Mouse (Mus musculus): ENCODE results near the gene Bub1b. TPM values are rescaled to one million over a fixed set of nuclear protein-coding genes. Genes with fewer than 3 reads are reported as not detected.
"Not testable (repeated sequence)": the region's sequence is repeated elsewhere in the genome, so short reads cannot be mapped to it uniquely, and the experiment has no call there.

Bub1b gene
- polyA plus RNA-seq (2014; fragmentation: Nextera tagmentation; extraction: Ambion mirVana): 8.4 and 19.7 TPM in 2 replicates

GRCm38 (mm10) chr2:118597673-118598568 lies at the start of gene Bub1b:
Gene Bub1b, plus strand, starts transcription at chr2:118598211.
- peaks cover 3% of the 10 kb centered on the region for H3K4me1 ChIP-seq (ENCODE audit: control insufficient read depth, insufficient read depth, low read length)
- peak within 1 kb of the TSS; percentile 72 for H3K4me2 ChIP-seq (ENCODE audit: low read length)
- no peaks in the 10 kb centered on the region for H3K9me3 ChIP-seq (ENCODE audit: control insufficient read depth, low read length)
- H3K4me3 ChIP-seq (replicated peaks; ENCODE audit: low read depth, low read length): peak within 1 kb of the TSS; percentile 58
- peak within 1 kb of the TSS; percentile 48 for H3K9ac ChIP-seq (replicated peaks; ENCODE audit: low read length)
- no peaks in the 10 kb centered on the region for H3K27me3 ChIP-seq (ENCODE audit: control insufficient read depth, insufficient read depth, low read length)
- no peak within 1 kb of the TSS for H3K27ac ChIP-seq (replicated peaks; ENCODE audit: low read depth, low read length)
- 6% methylated on average over 41 of the region's 41 CpGs for WGBS
- DNase-seq (peak; percentile 97), ATAC-seq (ENCODE audit: low FRiP score, low TSS enrichment) (peak; percentile 96)
- H3K36me3 ChIP-seq (ENCODE audit: control insufficient read depth, insufficient read depth, low read length): no peaks in the 10 kb centered on the region

DNA sequence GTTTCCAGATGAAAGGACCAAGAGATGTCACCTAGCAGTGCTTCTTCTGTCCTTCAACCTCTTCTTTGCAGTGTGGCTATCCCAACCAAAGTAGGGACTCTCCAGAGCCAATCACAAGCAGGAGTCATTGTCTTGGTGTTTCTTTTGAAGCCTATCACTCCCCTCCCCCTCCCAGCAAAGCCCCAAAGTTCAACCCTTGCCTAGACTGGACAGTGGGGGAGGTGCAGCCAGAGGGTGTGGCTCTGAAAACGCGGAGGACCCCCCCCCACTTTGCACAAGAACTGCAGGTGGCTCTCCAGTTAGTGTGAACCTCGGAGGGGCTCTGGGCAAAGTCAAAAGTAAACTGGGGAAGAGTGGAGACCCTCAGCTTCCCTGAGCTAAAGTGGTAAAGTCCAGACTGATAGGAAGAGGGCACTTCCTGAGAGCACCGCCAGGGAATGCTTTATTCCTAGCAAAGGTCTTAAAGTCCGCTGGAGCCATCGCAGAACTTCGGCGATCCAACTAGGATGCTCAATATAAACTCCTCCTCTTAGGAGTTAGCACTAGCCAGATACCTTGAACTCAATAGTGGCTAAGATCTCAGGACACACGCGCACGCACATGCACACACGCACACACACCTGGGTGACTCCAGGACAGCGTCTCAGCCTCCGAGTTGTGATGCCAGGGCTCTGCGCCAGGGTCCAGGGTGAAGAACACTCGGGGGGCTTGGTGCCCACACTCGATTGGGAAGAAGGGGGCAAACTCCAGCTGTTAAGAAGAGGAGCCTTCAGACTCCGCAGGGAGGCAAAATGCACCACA lies 49.4 kb upstream of the Bub1b start:
- Histone ChIP-seq H3K9ac (replicated peaks; ENCODE audit: low read length) (peak overlapping the region; percentile 78), H3K9me3 (ENCODE audit: control insufficient read depth, low read length) (no peaks in the 10 kb centered on the region), H3K36me3 (ENCODE audit: control insufficient read depth, insufficient read depth, low read length) (no peaks in the 10 kb centered on the region), H3K4me2 (ENCODE audit: low read length) (peak overlapping the region; percentile 95), H3K4me1 (ENCODE audit: control insufficient read depth, insufficient read depth, low read length) (peaks cover 31% of the 10 kb centered on the region), H3K4me3 (replicated peaks; ENCODE audit: low read depth, low read length) (peak overlapping the region; percentile 84), H3K27me3 (ENCODE audit: control insufficient read depth, insufficient read depth, low read length) (peaks cover 9% of the 10 kb centered on the region; the same call in 1 of the 2 replicates), H3K27ac (replicated peaks; ENCODE audit: low read depth, low read length) (no peak overlapping the region)
- DNase-seq (peak; percentile 48), ATAC-seq (ENCODE audit: low FRiP score, low TSS enrichment) (no peak)
- WGBS: under 1% methylated on average over 18 of the region's 18 CpGs

DNA sequence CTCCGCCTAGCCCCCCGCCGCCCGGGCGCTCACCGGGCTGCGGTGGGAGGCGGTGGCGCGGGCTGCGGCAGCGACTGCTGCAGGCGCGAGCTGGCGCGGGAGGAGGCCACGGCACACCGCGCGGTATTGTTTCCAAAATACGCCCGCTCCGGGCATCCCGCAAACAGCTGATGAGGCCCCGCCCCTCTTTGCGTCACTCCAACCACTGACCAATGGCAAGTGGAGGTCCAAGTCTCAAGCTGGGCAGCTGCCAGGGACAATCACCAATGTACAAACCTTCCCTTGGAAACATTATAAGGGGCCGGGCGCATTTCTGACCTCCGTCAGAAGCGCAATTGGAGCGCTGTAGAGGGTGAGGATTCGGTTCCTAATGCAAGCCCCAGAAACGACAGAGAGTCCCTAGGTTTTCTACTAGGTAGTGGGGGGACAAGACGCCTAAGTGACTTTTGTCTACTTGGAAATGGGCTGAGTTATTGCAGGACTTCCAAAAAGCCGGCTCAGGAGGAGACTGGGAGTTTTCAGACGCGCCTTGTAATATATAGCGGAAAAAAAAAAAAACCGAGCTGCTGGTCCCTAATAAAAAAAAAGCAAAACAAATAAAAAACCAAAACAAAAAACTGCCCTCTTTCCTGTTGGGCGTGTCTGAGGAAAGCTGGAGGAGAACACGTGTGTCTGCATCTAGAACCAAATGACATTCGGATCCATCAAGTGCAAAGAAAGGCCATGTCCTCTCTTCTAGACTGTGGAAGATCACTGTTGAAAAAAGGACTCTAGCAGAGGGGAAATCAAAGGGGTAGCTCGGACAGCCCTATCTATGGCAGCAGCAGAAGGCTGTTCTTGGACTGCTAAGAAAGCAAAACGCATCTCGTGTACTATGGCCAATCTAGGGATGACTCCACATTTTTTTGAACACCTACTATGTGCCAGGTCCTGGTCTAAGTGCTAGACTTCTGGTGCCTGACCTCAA lies 48.2 kb upstream of the Bub1b start, which contains the start of gene Bmf:
Gene Bmf, minus strand, starts transcription at position 181 of the 967 bp plus-strand sequence.
- H3K4me3 ChIP-seq (replicated peaks; ENCODE audit: low read depth, low read length): peak within 1 kb of the TSS; percentile 84
- peak within 1 kb of the TSS; percentile 78 for H3K9ac ChIP-seq (replicated peaks; ENCODE audit: low read length)
- H3K27me3 ChIP-seq (ENCODE audit: control insufficient read depth, insufficient read depth, low read length): peaks cover 9% of the 10 kb centered on the region; the same call in 1 of the 2 replicates
- peak within 1 kb of the TSS; percentile 67 for H3K27ac ChIP-seq (replicated peaks; ENCODE audit: low read depth, low read length)
- H3K4me1 ChIP-seq (ENCODE audit: control insufficient read depth, insufficient read depth, low read length): peaks cover 24% of the 10 kb centered on the region; the same call in 1 of the 2 replicates
- peak; percentile 98 for DNase-seq
- H3K4me2 ChIP-seq (ENCODE audit: low read length): peak within 1 kb of the TSS; percentile 95
- H3K36me3 ChIP-seq (ENCODE audit: control insufficient read depth, insufficient read depth, low read length): no peaks in the 10 kb centered on the region
- no peaks in the 10 kb centered on the region for H3K9me3 ChIP-seq (ENCODE audit: control insufficient read depth, low read length)
- WGBS: 1% methylated on average over 45 of the region's 45 CpGs
- peak; percentile 91 for ATAC-seq (ENCODE audit: low FRiP score, low TSS enrichment)

DNA sequence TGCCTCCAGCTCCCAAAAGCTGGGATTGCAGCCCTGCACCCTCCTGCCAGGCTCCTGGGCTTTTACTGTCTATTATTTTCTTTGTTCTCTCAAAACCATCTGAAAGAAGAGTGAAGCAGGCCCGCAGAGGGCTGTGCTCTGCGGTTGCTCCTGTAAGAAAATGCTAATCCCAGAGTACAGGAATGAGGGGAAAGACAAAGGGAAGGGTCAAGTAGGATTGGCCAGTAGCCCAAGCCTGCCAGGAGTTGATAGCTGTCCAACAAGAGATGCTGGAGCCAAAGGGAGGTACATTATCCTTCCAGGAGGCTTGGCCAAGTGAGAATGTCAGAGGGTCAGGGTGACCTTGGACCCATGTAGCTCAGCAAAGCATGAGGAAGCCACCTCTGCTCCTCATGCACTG lies 46.4 kb upstream of the Bub1b start:
- H3K4me2 ChIP-seq (ENCODE audit: low read length): no peak overlapping the region
- no peak overlapping the region for H3K4me3 ChIP-seq (replicated peaks; ENCODE audit: low read depth, low read length)
- no peaks in the 10 kb centered on the region for H3K36me3 ChIP-seq (ENCODE audit: control insufficient read depth, insufficient read depth, low read length)
- no peak overlapping the region for H3K9ac ChIP-seq (replicated peaks; ENCODE audit: low read length)
- ATAC-seq (ENCODE audit: low FRiP score, low TSS enrichment) (no peak), DNase-seq (no peak)
- peaks cover 17% of the 10 kb centered on the region; the same call in 1 of the 2 replicates for H3K4me1 ChIP-seq (ENCODE audit: control insufficient read depth, insufficient read depth, low read length)
- H3K27ac ChIP-seq (replicated peaks; ENCODE audit: low read depth, low read length): no peak overlapping the region
- H3K9me3 ChIP-seq (ENCODE audit: control insufficient read depth, low read length): no peaks in the 10 kb centered on the region
- H3K27me3 ChIP-seq (ENCODE audit: control insufficient read depth, insufficient read depth, low read length): peaks cover 9% of the 10 kb centered on the region; the same call in 1 of the 2 replicates
- WGBS: 41% methylated on average over 2 of the region's 2 CpGs

DNA sequence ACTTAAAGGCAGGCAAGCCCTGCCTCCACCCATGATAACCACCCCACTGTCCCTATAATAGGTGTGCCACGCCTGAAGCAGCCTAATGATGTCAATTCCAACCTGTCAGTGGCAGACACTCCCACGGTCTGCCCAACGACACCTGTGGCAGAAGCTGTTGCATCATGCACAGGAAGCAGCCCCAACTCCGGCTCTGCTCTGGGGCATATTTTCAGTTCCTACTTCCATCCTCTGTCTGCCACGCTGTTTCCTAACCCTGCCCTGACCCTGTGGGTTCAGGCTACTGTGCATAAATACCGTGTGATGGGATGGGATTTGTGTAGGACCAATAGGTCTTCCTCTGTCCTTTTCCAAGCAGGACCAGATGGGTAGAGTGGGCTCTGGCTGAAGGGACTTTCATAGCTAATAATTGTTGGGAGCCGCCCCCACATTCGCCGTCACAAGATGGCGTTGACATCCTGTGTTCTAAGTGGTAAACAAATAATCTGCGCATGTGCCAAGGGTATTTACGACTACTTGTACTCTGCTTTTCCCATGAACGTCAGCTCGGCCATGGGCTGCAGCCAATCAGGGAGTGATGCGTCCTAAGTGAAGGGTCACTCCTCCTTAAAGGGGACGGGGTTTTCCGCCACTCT lies 43.5 kb upstream of the Bub1b start:
- H3K9ac ChIP-seq (replicated peaks; ENCODE audit: low read length); DNase-seq; H3K4me1 ChIP-seq (ENCODE audit: control insufficient read depth, insufficient read depth, low read length); H3K36me3 ChIP-seq (ENCODE audit: control insufficient read depth, insufficient read depth, low read length); H3K27me3 ChIP-seq (ENCODE audit: control insufficient read depth, insufficient read depth, low read length); H3K9me3 ChIP-seq (ENCODE audit: control insufficient read depth, low read length): not testable (repeated sequence)
- Histone ChIP-seq H3K4me2 (ENCODE audit: low read length) (peak overlapping the region; percentile 49), H3K27ac (replicated peaks; ENCODE audit: low read depth, low read length) (peak overlapping the region; percentile 63; the same call in 1 of the 2 replicates), H3K4me3 (replicated peaks; ENCODE audit: low read depth, low read length) (peak overlapping the region; percentile 40)
- 0 out of 2 replicates have a peak, but pooled peaks have one; percentile 14 for ATAC-seq (ENCODE audit: low FRiP score, low TSS enrichment)
- 50% methylated on average over 14 of the region's 17 CpGs for WGBS

DNA sequence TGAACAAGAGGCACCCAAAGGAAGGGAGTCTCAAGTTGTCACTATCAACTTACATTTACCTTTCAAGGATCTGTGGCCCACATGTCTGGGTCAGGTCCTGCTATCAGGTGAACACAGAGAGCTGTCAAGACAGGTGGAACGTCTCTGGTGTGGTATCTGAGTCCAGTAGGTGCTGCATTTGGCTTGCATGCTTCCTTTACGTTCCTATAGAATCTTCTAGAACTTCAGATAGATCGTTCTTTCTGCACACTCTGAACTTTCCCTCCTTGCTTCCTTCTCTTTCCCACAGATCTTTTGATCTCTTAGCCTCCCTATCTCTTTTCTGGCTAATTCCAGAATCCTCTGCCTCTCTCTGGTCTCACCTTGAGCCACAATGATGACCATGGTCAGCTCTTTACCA lies 39.6 kb upstream of the Bub1b start:
- no peaks in the 10 kb centered on the region for H3K27me3 ChIP-seq (ENCODE audit: control insufficient read depth, insufficient read depth, low read length)
- H3K4me1 ChIP-seq (ENCODE audit: control insufficient read depth, insufficient read depth, low read length): 0 out of 2 replicates have a peak, but pooled peaks cover 4% of the 10 kb centered on the region
- no peak overlapping the region for H3K4me2 ChIP-seq (ENCODE audit: low read length)
- DNase-seq (no peak), ATAC-seq (ENCODE audit: low FRiP score, low TSS enrichment) (no peak)
- 91% methylated on average over 3 of the region's 3 CpGs for WGBS
- H3K36me3 ChIP-seq (ENCODE audit: control insufficient read depth, insufficient read depth, low read length): no peaks in the 10 kb centered on the region
- no peak overlapping the region for H3K4me3 ChIP-seq (replicated peaks; ENCODE audit: low read depth, low read length)
- H3K27ac ChIP-seq (replicated peaks; ENCODE audit: low read depth, low read length): no peak overlapping the region
- no peak overlapping the region for H3K9ac ChIP-seq (replicated peaks; ENCODE audit: low read length)
- H3K9me3 ChIP-seq (ENCODE audit: control insufficient read depth, low read length): no peaks in the 10 kb centered on the region

DNA sequence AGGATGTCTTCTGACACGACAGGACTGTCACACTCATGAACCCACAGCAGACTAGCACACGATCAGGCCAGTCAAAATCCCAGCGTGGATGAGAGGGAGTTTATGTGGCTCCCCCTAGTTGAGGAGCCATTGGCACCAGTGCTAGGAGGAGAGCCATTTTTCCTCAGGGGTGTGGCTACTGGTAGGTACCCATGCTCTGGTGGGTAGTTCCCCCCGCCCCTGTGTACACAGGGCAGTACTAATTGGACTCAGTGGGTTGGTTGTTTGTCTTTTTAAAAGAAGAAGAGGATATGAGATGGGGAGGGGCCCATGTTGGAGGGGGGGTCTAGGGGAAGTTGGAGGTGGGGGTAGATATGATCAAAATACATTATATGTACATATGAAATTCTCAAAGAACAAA lies 36.0 kb upstream of the Bub1b start:
- 75% methylated on average over 4 of the region's 4 CpGs for WGBS
- Histone ChIP-seq H3K9ac (replicated peaks; ENCODE audit: low read length) (no peak overlapping the region), H3K4me3 (replicated peaks; ENCODE audit: low read depth, low read length) (no peak overlapping the region), H3K9me3 (ENCODE audit: control insufficient read depth, low read length) (no peaks in the 10 kb centered on the region), H3K27me3 (ENCODE audit: control insufficient read depth, insufficient read depth, low read length) (no peaks in the 10 kb centered on the region), H3K27ac (replicated peaks; ENCODE audit: low read depth, low read length) (no peak overlapping the region), H3K4me2 (ENCODE audit: low read length) (no peak overlapping the region), H3K36me3 (ENCODE audit: control insufficient read depth, insufficient read depth, low read length) (no peaks in the 10 kb centered on the region), H3K4me1 (ENCODE audit: control insufficient read depth, insufficient read depth, low read length) (no peaks in the 10 kb centered on the region)
- DNase-seq: no peak
- no peak for ATAC-seq (ENCODE audit: low FRiP score, low TSS enrichment)
